Mouse (Mus musculus): ENCODE results near the gene Armc10. TPM values are rescaled to one million over a fixed set of nuclear protein-coding genes. Genes with fewer than 3 reads are reported as not detected.
"Not testable (repeated sequence)": the region's sequence is repeated elsewhere in the genome, so short reads cannot be mapped to it uniquely, and the experiment has no call there.

Gene Armc10
- total RNA-seq, 4 experiments from 2014 or later, result 20.0 to 21.6 (median 20.7) TPM

- DNase-seq (ENCODE audit: low spot score in 2 of 2), result no peak
These were observed 57.4 kb downstream of the Armc10 start for GRCm38 (mm10) chr5:21702873-21703475.

GRCm38 (mm10) chr5:21703708-21704107 is 58.1 kb downstream of the Armc10 start:
- DNase-seq (ENCODE audit: low spot score in 2 of 2), result no peak

GRCm38 (mm10) chr5:21706546-21706945 is 60.9 kb downstream of the Armc10 start:
- DNase-seq (ENCODE audit: low spot score in 2 of 2), result no peak

- not testable (repeated sequence) for DNase-seq (ENCODE audit: low spot score in 2 of 2)
These were observed 62.4 kb downstream of the Armc10 start for GRCm38 (mm10) chr5:21708011-21708410.

Other genes with a start within 250 kb of the Armc10 start
- gene Ccdc146, start 221.1 kb upstream of the Armc10 start, total RNA-seq (2022), result under 1 TPM; 0.09 to 0.44 (median 0.38) TPM
- 10 to 100 TPM; 12.7 to 13.4 (median 12.7) TPM for gene Fam185a, start 220.9 kb upstream of the Armc10 start, total RNA-seq (2022)
- under 1 TPM; 0.44 to 0.93 (median 0.54) TPM for gene Lrrc17, start 102.3 kb upstream of the Armc10 start, total RNA-seq (2022)
- gene Fbxl13, start 179 bp upstream of the Armc10 start, total RNA-seq (2022), result under 1 TPM; 0.23 to 0.70 (median 0.32) TPM
- 10 to 100 TPM; 11.6 to 13.2 (median 12.2) TPM for gene Napepld, start 55.6 kb downstream of the Armc10 start, total RNA-seq (2022)
- gene Pmpcb, start 91.3 kb downstream of the Armc10 start, total RNA-seq (2022), result 10 to 100 TPM; 58.6 to 77.1 (median 69.3) TPM
- gene Dnajc2, start 139.4 kb downstream of the Armc10 start, total RNA-seq (2022), result 10 to 100 TPM; 33.9 to 37.9 (median 37.5) TPM
- gene Psmc2, start 139.5 kb downstream of the Armc10 start, total RNA-seq (2022), result 100 to 1,000 TPM; 116 to 122 (median 118) TPM
- under 1 TPM; 0.23 to 0.43 (median 0.38) TPM for gene Slc26a5, start 219.8 kb downstream of the Armc10 start, total RNA-seq (2022)